Mouse (Mus musculus) fibroblast of lung, adult 2 months (primary cell): ENCODE results near the gene Mid1.
"Not testable (repeated sequence)": the region's sequence is repeated elsewhere in the genome, so short reads cannot be mapped to it uniquely, and the experiment has no call there.

Experiments
- DNase-seq: peaks from one replicate; pipeline ENCODE4 v3.0.0-alpha.2; 2011; ENCODE audit warnings: low read depth

Mid1 gene

DNA sequence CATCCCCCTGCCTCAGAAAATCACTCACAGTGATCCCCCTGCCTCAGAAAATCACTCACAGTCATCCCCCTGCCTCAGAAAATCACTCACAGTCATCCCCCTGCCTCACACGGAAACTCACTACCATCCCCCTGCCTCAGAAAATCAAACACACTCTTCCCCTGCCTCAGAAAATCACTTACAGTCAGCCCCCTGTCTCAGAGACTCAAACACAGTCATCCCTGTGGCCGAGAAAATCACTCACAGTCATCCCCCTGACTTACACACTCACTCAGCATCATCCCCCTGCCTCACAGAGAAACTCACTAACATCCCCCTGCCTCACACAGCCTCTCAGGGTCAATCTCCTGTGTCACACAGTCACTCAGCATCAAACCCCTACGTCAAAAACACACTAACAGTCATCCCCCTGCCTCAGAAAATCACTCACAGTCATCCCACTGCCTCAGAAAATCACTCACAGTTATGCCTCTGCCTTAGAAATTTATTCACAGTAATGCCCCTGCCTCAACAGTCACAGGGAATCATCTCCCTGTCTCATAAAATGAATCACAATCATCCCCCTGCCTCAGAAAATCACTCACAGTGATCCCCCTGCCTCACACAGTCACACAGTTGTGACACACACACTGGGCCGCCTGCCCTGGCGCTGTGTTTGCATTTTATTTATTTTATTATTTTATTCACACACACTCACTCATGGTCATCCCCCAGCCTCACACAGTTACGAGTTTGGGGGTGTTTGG lies 315.8 kb downstream of the Mid1 start:
- not testable (repeated sequence) for DNase-seq

- DNase-seq, result not testable (repeated sequence)
Observed at GRCm38 (mm10) chrX:170001388-170001695, 316.3 kb downstream of the Mid1 start.

GRCm38 (mm10) chrX:170002510-170003197 lies 317.7 kb downstream of the Mid1 start:
- not testable (repeated sequence) for DNase-seq

DNA sequence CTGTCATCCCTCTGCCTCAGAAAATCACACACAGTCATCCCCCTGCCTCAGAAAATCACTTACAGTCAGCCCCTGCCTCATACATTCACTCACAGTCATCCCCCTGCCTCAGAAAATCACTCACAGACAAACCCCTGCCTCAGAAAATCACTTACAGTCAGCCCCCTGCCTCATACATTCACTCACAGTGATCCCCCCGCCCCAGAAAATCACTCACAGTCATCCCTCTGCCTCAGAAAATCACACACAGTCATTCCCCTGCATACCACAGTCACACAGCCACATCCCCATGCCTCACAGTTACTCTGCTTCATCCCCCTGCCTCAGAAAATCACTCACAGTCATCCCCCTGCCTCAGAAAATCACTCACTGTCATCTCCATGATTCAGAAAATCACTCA lies 318.5 kb downstream of the Mid1 start:
- DNase-seq, result not testable (repeated sequence)

DNA sequence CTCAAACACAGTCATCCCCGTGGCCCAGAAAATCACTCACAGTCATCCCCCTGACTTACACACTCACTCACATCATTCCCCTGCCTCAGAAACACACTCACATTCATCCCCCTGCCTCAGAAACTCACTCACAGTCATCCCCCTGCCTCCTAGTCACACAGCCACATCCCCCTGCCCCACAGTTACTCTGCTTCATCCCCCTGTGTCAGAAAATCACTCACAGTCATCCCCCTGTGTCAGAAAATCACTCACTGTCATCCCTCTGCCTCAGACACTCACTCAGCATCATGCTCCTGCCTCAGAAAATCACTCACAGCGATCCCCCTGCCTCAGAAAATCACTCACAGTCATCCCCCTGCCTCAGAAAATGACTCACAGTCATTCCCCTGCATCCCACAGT lies 319.2 kb downstream of the Mid1 start:
- not testable (repeated sequence) for DNase-seq

- DNase-seq, result not testable (repeated sequence)
Observed at GRCm38 (mm10) chrX:170004793-170005192, 319.8 kb downstream of the Mid1 start.

DNA sequence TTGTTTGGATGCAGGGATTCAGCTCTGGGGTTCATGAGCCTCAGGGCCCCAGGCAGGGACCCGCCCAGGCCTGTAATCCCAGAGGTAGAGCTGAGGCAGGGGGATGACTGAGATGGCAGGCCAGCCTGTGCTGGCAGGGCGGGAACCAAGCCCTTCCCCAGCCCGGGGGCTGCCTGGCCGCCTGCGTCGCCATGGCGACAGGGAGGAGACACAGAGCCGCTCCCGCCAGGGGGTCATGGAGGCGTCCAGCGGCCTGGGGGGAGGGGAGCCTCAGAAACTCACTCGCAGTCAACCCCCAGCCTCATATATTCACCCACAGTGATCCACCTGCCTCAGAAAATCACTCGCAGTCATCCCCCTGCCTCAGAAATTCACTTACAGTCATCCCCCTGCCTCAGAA lies 320.2 kb downstream of the Mid1 start:
- DNase-seq, result not testable (repeated sequence)

DNA sequence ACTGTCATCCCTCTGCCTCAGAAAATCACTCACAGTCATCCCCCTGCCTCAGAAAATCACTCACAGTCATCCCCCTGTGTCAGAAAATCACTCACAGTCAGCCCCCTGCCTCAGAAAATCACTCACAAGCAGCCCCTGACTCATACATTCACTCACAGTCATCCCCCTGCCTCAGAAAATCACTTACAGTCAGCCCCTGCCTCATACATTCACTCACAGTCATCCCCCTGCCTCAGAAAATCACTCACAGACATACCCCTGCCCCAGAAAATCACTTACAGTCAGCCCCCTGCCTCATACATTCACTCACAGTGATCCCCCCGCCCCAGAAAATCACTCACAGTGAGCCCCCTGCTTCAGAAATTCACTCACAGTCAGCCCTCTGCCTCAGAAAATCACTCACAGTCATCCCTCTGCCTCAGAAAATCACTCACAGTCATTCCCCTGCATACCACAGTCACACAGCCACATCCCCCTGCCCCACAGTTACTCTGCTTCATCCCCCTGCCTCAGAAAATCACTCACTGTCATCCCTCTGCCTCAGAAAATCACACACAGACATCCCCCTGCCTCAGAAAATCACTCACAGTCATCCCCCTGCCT lies 320.8 kb downstream of the Mid1 start:
- not testable (repeated sequence) for DNase-seq

DNA sequence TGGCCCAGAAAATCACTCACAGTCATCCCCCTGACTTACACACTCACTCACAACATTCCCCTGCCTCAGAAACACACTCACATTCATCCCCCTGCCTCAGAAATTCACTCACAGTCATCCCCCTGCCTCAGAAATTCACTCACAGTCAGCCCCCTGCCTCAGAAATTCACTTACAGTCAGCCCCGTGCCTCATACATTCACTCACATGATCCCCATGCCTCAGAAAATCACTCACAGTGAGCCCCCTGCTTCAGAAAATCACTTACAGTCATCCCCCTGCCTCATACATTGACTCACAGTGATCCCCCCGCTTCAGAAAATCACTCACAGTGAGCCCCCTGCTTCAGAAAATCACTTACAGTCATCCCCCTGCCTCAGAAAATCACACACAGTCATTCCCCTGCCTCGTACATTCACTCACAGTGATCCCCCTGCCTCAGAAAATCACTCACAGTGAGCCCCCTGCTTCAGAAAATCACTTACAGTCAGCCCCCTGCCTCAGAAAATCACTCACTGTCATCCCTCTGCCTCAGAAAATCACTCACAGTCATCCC lies 321.8 kb downstream of the Mid1 start:
- DNase-seq, result not testable (repeated sequence)

- not testable (repeated sequence) for DNase-seq
Observed at GRCm38 (mm10) chrX:170007375-170008178, 322.6 kb downstream of the Mid1 start.

DNA sequence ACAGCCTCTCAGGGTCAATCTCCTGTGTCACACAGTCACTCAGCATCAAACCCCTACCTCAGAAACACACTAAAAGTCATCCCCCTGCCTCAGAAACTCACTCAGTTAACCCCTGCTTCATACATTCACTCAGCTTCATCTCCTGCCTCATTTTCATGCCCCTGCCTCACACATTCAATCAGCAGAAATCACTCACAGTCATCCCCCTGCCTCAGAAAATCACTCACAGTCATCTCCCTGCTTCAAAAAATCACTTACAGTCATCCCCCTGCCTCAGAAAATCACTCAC lies 323.1 kb downstream of the Mid1 start:
- DNase-seq, result not testable (repeated sequence)

DNA sequence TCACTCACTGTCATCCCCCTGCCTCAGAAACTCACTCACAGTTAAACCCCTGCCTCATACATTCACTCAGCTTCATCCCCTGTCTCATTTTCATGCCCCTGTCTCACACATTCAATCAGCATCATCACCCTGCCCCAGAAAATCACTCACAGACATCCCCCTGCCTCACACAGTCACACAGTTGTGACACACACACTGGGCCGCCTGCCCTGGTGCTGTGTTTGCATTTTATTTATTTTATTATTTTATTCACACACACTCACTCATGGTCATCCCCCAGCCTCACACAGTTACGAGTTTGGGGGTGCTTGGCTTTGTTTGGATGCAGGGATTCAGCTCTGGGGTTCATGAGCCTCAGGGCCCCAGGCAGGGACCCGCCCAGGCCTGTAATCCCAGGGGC lies 323.6 kb downstream of the Mid1 start:
- not testable (repeated sequence) for DNase-seq

- not testable (repeated sequence) for DNase-seq
Observed at GRCm38 (mm10) chrX:170009016-170009750, 324.2 kb downstream of the Mid1 start, which contains the start of gene Gm21887. TSS of gene Gm21887 (plus strand) at chrX:170009659.

DNA sequence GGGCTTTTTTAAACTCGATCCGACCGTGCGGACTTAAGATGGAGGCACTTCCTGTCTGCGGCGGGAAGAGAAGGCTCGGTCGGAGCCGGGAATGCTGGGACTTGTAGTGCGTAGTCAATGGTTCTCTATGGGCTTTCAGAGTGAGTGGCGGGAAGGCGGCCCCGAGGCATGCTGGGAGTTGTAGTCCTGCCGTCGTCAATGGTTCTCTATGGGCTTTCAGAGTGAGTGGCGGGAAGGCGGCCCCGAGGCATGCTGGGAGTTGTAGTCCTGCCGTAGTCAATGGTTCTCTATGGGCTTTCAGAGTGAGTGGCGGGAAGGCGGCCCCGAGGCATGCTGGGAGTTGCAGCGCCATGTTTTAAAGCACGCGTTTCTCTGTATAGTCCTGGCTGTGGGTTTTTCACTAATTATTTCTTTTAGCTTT lies 324.8 kb downstream of the Mid1 start:
- peak; percentile 100 for DNase-seq

- DNase-seq, result not testable (repeated sequence)
Observed at GRCm38 (mm10) chrX:170010581-170011528, 325.9 kb downstream of the Mid1 start.

DNA sequence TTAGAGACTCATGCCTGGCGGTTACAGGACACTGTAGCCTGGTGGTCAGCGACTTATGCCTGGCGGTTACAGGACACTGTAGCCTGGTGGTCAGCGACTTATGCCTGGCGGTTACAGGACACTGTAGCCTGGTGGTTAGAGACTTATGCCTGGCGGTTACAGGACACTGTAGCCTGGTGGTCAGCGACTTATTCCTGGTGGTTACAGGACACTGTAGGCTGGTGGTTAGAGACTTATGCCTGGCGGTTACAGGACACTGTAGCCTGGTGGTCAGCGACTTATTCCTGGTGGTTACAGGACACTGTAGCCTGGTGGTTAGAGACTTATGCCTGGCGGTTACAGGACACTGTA lies 326.5 kb downstream of the Mid1 start:
- not testable (repeated sequence) for DNase-seq

DNA sequence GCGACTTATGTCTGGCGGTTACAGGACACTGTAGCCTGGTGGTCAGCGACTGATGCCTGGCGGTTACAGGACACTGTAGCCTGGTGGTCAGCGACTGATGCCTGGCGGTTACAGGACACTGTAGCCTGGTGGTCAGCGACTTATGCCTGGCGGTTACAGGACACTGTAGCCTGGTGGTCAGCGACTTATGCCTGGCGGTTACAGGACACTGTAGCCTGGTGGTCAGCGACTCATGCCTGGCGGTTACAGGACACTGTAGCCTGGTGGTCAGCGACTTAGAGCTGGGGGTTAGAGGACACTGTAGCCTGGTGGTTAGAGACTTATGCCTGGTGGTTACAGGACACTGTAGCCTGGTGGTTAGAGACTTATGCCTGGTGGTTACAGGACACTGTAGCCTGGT lies 328.4 kb downstream of the Mid1 start:
- DNase-seq, result not testable (repeated sequence)

DNA sequence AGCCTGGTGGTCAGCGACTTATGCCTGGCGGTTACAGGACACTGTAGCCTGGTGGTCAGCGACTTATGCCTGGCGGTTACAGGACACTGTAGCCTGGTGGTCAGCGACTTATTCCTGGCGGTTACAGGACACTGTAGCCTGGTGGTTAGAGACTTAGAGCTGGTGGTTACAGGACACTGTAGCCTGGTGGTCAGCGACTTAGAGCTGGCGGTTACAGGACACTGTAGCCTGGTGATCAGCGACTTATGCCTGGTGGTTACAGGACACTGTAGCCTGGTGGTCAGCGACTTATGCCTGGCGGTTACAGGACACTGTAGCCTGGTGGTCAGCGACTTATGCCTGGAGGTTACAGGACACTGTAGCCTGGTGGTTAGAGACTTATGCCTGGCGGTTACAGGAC lies 329.0 kb downstream of the Mid1 start:
- not testable (repeated sequence) for DNase-seq

- DNase-seq, result not testable (repeated sequence)
Observed at GRCm38 (mm10) chrX:170015883-170016282, 330.9 kb downstream of the Mid1 start.
